11 mouse cellular contexts compared by ENCODE assay signal in genomic region chr4:105819796-105820511, GRCm38 (mm10). TPM values are rescaled to one million over a fixed set of nuclear protein-coding genes. Genes with fewer than 3 reads are reported as not detected.
DNase-seq lines count a peak whose midpoint lies in the region; TF ChIP-seq lines count a peak whose summit lies in the region.
"Had no signal": no experiment of that assay in that cellular context is flagged by ENCODE, and none has a peak within 500 bp of the region (broad histone marks: within the 10 kb centered on the region; RNA-seq: fewer than 3 reads in every experiment).

No protein-coding gene starts in this region.

- no peak for TF ChIP-seq POLR2A in small intestine, adult 2 months (IDR thresholded peaks at IDR 0.05; ENCODE audit: low read depth, low read length)

- no peak for TF ChIP-seq CTCF in left cerebral cortex, adult 2 months (IDR thresholded peaks at IDR 0.05)
- no peak for TF ChIP-seq CTCF in small intestine, adult 2 months (IDR thresholded peaks at IDR 0.05; ENCODE audit: extremely low read depth, insufficient read length, insufficient replicate concordance, low read depth, low read length)

- DNase-seq in left cerebral cortex, adult 2 months (ENCODE audit: extremely low spot score in 1 of 2, low spot score in 2 of 2): peak in 1 of 2 experiments; percentile 13
- no peak for DNase-seq in left cerebral cortex, adult 11 months (ENCODE audit: low spot score)
- peak; percentile 11 to 24 for DNase-seq in frontal cortex, postnatal 36 days (ENCODE audit: low spot score in 2 of 2)
- peak; percentile 6 to 17 for DNase-seq in layer of hippocampus, postnatal 36 days
- no peak for DNase-seq in adrenal gland, postnatal 36 days
- no peak for DNase-seq in ovary, postnatal 14 days (ENCODE audit: low spot score)

- 69% methylated on average over 7 of the region's 7 CpGs for WGBS in small intestine, adult 2 months

- intact Hi-C loops in left cerebral cortex, adult 2 months (cut with DNase I): no loop called here

- no peak overlapping the region for H3K4me3 ChIP-seq in left cerebral cortex, adult 2 months
- H3K4me3 ChIP-seq in small intestine, adult 2 months (ENCODE audit: low read depth, low read length): no peak overlapping the region
- H3K4me3 ChIP-seq: embryonic facial prominence, embryonic 13.5 days had no signal

- no peaks in the 10 kb centered on the region for H3K27me3 ChIP-seq in small intestine, adult 2 months (ENCODE audit: control insufficient read depth, insufficient read depth, low read length)
- H3K27me3 ChIP-seq: embryonic facial prominence, embryonic 13.5 days had no signal

- H3K36me3 ChIP-seq in small intestine, adult 2 months (ENCODE audit: control insufficient read depth, insufficient read depth, low read length): no peaks in the 10 kb centered on the region
- H3K36me3 ChIP-seq: embryonic facial prominence, embryonic 13.5 days had no signal

- 0 out of 2 replicates have a peak overlapping the region, but pooled peaks have one; percentile 34 for H3K27ac ChIP-seq in left cerebral cortex, adult 2 months
- peak overlapping the region; percentile 32 for H3K27ac ChIP-seq in small intestine, adult 2 months (ENCODE audit: insufficient read depth, low read depth, low read length)
- H3K27ac ChIP-seq: embryonic facial prominence, embryonic 13.5 days had no signal

- no peaks in the 10 kb centered on the region for H3K4me1 ChIP-seq in small intestine, adult 2 months (ENCODE audit: control insufficient read depth, insufficient read depth, insufficient read length, low read length)

RNA-seq across cellular contexts. Expression of gene Gm12728, which starts 30.3 kb away (rescaled TPM):
- total RNA-seq in left cerebral cortex, adult 2 months (2021): not detected
- not detected for total RNA-seq in layer of hippocampus, postnatal 36 days (2021)
- not detected in 2 replicates for polyA plus RNA-seq in small intestine, adult 2 months (2012; rRNA removed)
- total RNA-seq in adrenal gland, postnatal 36 days (2021): not detected
- total RNA-seq: gastrocnemius, postnatal 4 days had no signal
- polyA plus RNA-seq: limb, embryonic 14.5 days; testis, adult 2 months had no signal

Comparison
In these comparisons a context has a peak if more than half of its experiments do, and no peak if none do; other contexts are left out.
1. DNase-seq: peak in frontal cortex, postnatal 36 days (2 of 2) and layer of hippocampus, postnatal 36 days (2 of 2); none in left cerebral cortex, adult 11 months (single experiment), adrenal gland, postnatal 36 days (0 of 2) and ovary, postnatal 14 days (single experiment).